Mouse (Mus musculus) bone marrow macrophage, adult 2 months (primary cell): ENCODE data around the gene Armc8.

Source experiments
- CTCF ChIP-seq: IDR thresholded peaks from 2 replicates; pipeline ENCODE4 v1.5.1; 2012; ENCODE audit warnings: low read depth, mild to moderate bottlenecking, low read length, moderate library complexity
- POLR2A ChIP-seq: IDR thresholded peaks from 2 replicates; pipeline ENCODE4 v1.6.1; 2012; ENCODE audit warnings: mild to moderate bottlenecking, low read depth, low read length, borderline replicate concordance

GRCm38 (mm10) chr9:99480764-99481163, 87.9 kb downstream of the Armc8 start:
- no peak for TF ChIP-seq CTCF
- no peak for TF ChIP-seq POLR2A
